Mouse (Mus musculus) heart, postnatal 0 days (tissue): ENCODE measurements at regions not wholly inside any gene's neighbourhood (a gene's known extent, or its start where the extent isn't known, plus 50 kb on each side); places are given as distances from the start of the nearest gene placed in this dataset.

Source experiments
- ATAC-seq: fragments of 200-750 bp; cut with Nextera tagmentation; 2 replicates; pipeline ENCODE4 v1.8.0; 2017; ENCODE audit warnings: low read depth, moderate number of reproducible peaks, moderate library complexity; ENCODE audit not compliant: insufficient read depth
- DNase-seq: peaks from one replicate; pipeline ENCODE4 v3.0.0-alpha.2; 2016; ENCODE audit warnings: low spot score
- H3K27ac ChIP-seq: fragments of 300-500 bp; sonication (generic); 2 replicates; pipeline ENCODE4 v1.5.1; 2014; ENCODE audit warnings: low read depth, mild to moderate bottlenecking
- H3K27me3 ChIP-seq: fragments of 300-500 bp; sonication (generic); 2 replicates; pipeline ENCODE4 v1.6.1; 2014; ENCODE audit warnings: low read length, mixed read lengths; ENCODE audit not compliant: control insufficient read depth, insufficient read depth
- H3K36me3 ChIP-seq: fragments of 300-500 bp; sonication (generic); replicated peaks from 2 replicates; pipeline ENCODE4 v1.6.1; 2014; ENCODE audit warnings: low read length, mixed read lengths; ENCODE audit not compliant: control insufficient read depth, insufficient read depth
- H3K4me1 ChIP-seq: fragments of 300-500 bp; sonication (generic); 2 replicates; pipeline ENCODE4 v1.6.1; 2014; ENCODE audit warnings: antibody characterized with exemption; ENCODE audit not compliant: control insufficient read depth, insufficient read depth
- H3K4me2 ChIP-seq: fragments of 300-500 bp; sonication (generic); 2 replicates; pipeline ENCODE4 v1.6.1; 2014; ENCODE audit warnings: low read depth, mild to moderate bottlenecking, low read length, moderate library complexity
- H3K4me3 ChIP-seq: fragments of 300-500 bp; sonication (generic); 2 replicates; pipeline ENCODE4 v1.5.1; 2014; ENCODE audit warnings: low read depth, low read length
- H3K9ac ChIP-seq: fragments of 300-500 bp; sonication (generic); replicated peaks from 2 replicates; pipeline ENCODE4 v1.6.1; 2014; ENCODE audit warnings: low read depth, low read length, mixed read lengths
- H3K9me3 ChIP-seq: fragments of 300-500 bp; sonication (generic); replicated peaks from 2 replicates; pipeline ENCODE4 v1.6.1; 2016; ENCODE audit warnings: low read length; ENCODE audit not compliant: control insufficient read depth
- CTCF ChIP-seq: IDR thresholded peaks from 2 replicates; pipeline ENCODE4 v1.5.1; 2016; ENCODE audit warnings: antibody characterized with exemption, control low read depth, low read depth
- EP300 ChIP-seq: IDR thresholded peaks from 2 replicates; pipeline ENCODE4 v1.6.1; 2016; ENCODE audit warnings: antibody characterized with exemption, low read depth
- WGBS: fragments of 180-500 bp; shearing (Covaris S2); extraction: QIAGEN DNeasy Blood & Tissue Kit; methylation state at CpG from one replicate; pipeline ENCODE4 v1.1.7; 2014; 5-methylcytosine and 5-hydroxymethylcytosine counted together

DNA sequence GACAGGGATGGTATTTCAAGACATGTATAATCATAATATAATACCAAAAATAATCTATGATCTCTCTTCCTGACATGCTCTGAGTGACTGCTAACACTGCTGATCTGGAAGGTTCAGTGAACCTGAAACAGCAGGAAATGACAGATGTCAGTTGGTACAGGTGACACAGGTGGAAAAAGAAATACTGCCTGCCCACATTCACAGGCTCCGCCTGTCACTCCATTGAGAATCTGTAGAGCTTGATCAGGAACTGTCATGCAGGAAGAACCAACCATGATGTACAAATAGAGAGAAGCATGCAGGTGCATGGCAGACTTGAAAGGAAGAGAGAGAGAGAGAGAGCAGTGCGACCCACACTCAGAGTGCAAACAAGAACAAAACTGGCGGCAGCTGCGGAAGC, 232.8 kb upstream of the Trib2 start:
- TF ChIP-seq EP300 = no peak
- no peak for TF ChIP-seq CTCF
- no peak for ATAC-seq

DNA sequence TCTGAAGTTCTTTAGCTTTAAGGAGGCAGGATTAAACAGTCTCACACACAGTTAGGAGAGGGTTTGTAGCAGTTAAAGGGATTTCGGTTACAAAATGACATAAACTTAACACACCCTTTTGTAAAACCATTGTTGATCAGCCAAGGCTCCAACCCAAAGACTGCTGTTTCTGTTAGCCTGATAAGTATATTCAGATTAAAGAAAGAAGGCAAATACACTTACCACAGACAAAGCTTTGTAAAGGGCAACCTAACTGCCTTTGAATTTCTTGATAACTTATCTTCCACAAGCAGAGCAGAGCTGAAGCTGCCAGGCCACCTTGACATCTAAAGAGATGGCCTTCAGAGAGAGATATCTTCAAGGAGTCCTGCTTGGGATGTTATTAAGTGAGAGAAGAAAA, 229.9 kb upstream of the Trib2 start:
- H3K9me3 ChIP-seq = no peaks in the 10 kb centered on the region
- no peaks in the 10 kb centered on the region for H3K36me3 ChIP-seq
- no peak overlapping the region for H3K4me3 ChIP-seq
- ATAC-seq (no peak), DNase-seq (no peak)
- WGBS = 50% methylated on average over 1 of the region's 1 CpGs
- H3K4me2 ChIP-seq = no peak overlapping the region
- H3K4me1 ChIP-seq = peaks cover 9% of the 10 kb centered on the region; the same call in 1 of the 2 replicates
- H3K27ac ChIP-seq = no peak overlapping the region
- H3K9ac ChIP-seq = no peak overlapping the region
- TF ChIP-seq EP300 (no peak), CTCF (no peak)
- no peaks in the 10 kb centered on the region for H3K27me3 ChIP-seq

More for the DNA sequence above, 232.8 kb upstream of the Trib2 start:
- DNase-seq = no peak
- no peaks in the 10 kb centered on the region for H3K9me3 ChIP-seq
- H3K4me3 ChIP-seq = no peak overlapping the region
- H3K9ac ChIP-seq = no peak overlapping the region
- H3K27ac ChIP-seq = peak overlapping the region; percentile 15; the same call in 1 of the 2 replicates
- no peaks in the 10 kb centered on the region for H3K36me3 ChIP-seq
- H3K4me2 ChIP-seq = no peak overlapping the region
- no peaks in the 10 kb centered on the region for H3K27me3 ChIP-seq
- H3K4me1 ChIP-seq = peaks cover 9% of the 10 kb centered on the region; the same call in 1 of the 2 replicates
- WGBS = 75% methylated on average over 4 of the region's 4 CpGs

DNA sequence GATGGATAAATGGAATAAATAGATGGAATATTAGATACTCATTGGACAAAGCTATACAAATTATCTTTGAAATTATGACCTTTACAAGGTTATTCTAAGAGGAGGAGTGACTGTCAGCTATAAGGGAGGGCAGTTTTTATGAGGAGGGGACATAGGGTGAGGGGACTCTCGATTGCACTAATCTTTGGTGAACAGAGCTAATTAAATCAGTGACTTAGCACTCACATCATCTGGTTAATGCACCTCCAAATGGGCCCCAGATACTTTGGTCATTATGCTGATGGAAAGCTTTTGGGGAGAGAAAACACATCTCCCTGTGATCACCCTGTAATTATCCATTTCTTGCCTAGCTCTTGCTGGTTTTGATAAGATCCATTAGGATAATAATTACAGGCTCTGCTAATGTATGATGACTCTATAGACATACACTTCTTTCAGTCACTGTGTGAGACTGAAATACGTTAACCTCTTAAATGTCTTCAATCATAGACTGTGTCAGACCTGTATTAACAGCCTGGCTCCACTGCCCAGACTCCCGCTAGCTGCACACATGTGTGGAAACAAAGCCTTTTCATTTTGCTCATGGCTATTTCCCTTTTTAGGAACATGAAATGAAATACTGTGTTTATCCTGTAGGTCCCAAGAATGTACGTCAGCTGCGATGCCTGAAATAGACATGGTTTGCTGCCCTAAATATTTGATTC, 229.2 kb upstream of the Trib2 start:
- no peak for DNase-seq
- 63% methylated on average over 5 of the region's 5 CpGs for WGBS
- H3K9ac ChIP-seq = no peak overlapping the region
- no peaks in the 10 kb centered on the region for H3K27me3 ChIP-seq
- H3K4me3 ChIP-seq = no peak overlapping the region
- no peak for ATAC-seq
- no peaks in the 10 kb centered on the region for H3K36me3 ChIP-seq
- peaks cover 9% of the 10 kb centered on the region; the same call in 1 of the 2 replicates for H3K4me1 ChIP-seq
- no peak overlapping the region for H3K27ac ChIP-seq
- H3K9me3 ChIP-seq = no peaks in the 10 kb centered on the region
- TF ChIP-seq EP300 = no peak
- TF ChIP-seq CTCF = no peak
- H3K4me2 ChIP-seq = no peak overlapping the region

DNA sequence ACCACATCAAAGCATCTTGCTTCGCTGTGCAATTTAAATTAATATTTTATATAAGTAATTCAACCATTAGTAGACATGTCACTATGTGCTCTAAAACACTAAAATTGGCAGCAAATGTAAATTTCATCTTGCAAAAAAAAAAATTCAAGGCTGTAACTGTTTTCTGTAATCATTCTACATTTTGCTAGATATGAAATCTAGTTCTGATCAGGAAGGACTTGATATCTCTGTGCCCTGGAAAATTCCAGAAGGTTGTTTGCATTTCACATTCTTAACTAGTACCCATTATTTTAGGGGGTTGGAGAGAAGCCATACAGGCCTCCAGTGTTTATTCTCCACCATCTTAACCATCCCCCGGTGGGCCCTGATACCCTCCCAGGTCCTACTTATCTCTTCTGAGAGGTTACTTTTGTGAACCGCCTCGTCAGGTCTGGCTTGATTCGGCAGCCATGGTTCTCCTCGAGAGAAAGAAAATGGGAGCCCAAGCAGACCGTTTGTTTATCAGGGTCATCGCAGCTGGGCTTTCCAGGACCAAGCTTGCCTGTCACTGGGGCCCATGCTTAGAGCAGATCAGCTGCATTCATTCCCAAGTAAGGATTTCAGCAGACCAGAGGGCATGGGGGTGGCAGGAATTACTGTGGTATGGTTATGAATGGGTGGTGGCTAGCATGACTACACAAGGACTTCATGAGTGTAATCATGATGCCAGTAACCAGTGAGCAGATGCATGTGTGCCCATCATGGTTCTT, 226.9 kb upstream of the Trib2 start:
- WGBS = 71% methylated on average over 8 of the region's 8 CpGs
- H3K36me3 ChIP-seq = no peaks in the 10 kb centered on the region
- TF ChIP-seq EP300 (no peak), CTCF (no peak)
- H3K4me1 ChIP-seq = peaks cover 9% of the 10 kb centered on the region; the same call in 1 of the 2 replicates
- DNase-seq (no peak), ATAC-seq (no peak)
- no peak overlapping the region for H3K4me3 ChIP-seq
- H3K4me2 ChIP-seq = no peak overlapping the region
- no peak overlapping the region for H3K27ac ChIP-seq
- no peaks in the 10 kb centered on the region for H3K27me3 ChIP-seq
- H3K9ac ChIP-seq = no peak overlapping the region
- no peaks in the 10 kb centered on the region for H3K9me3 ChIP-seq

DNA sequence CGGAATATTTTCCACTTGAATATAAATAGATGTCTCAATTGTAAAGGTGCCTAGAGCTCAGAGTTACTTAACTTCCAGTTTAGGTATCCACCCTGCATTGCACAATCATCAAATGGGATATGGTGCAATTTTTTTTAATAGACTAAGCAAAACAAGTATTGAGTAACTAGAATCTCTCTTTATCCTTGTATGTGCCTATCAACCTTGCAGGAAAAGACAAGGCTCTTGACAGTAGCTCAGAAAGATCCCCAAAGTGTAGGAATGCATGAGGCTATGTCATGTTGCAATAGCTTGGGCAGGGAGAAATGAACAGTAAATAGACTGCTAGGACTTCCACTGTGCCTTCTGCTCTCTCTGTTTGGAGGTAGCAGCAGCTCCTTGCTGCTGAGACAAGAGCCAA, 225.6 kb upstream of the Trib2 start:
- 59% methylated on average over 1 of the region's 1 CpGs for WGBS
- ATAC-seq = no peak
- no peak for TF ChIP-seq EP300
- TF ChIP-seq CTCF = no peak
- no peak overlapping the region for H3K4me3 ChIP-seq
- H3K9me3 ChIP-seq = no peaks in the 10 kb centered on the region
- no peaks in the 10 kb centered on the region for H3K27me3 ChIP-seq
- H3K4me2 ChIP-seq = no peak overlapping the region
- no peaks in the 10 kb centered on the region for H3K36me3 ChIP-seq
- H3K9ac ChIP-seq = no peak overlapping the region
- peaks cover 9% of the 10 kb centered on the region; the same call in 1 of the 2 replicates for H3K4me1 ChIP-seq
- DNase-seq = no peak
- H3K27ac ChIP-seq = no peak overlapping the region
